Mouse (Mus musculus): ENCODE results near the gene Lmna.

The Lmna gene

GRCm38 (mm10) chr3:88453986-88454385 lies 55.8 kb downstream of the Lmna start:
- intact Hi-C loops (cut with DNase I) = no loop called here

DNA sequence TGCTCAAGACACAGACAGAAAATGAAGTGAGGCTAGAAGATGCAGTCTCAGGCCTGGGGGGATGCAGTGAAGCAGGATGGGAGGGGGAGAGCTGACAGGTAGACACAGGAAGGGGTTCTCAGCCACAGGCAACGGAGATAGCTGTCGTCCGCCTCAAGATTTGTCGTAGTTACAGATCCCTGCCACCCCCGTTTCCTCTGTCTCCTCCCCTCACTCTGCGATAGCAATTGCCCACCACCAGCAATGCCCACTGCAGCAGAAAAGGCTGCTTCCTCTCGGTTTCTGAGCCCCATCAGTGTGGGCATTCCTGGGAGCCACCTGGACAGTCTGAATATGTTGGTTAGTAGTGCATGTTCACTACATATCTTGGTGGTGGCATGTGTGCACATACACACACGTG lies 56.4 kb downstream of the Lmna start:
- intact Hi-C loops (cut with DNase I) = no loop called here

- intact Hi-C loops (cut with DNase I) = no loop called here
Measured at GRCm38 (mm10) chr3:88452716-88453115, 57.0 kb downstream of the Lmna start.

GRCm38 (mm10) chr3:88452246-88452645 lies 57.5 kb downstream of the Lmna start:
- intact Hi-C loops (cut with DNase I) = no loop called here

DNA sequence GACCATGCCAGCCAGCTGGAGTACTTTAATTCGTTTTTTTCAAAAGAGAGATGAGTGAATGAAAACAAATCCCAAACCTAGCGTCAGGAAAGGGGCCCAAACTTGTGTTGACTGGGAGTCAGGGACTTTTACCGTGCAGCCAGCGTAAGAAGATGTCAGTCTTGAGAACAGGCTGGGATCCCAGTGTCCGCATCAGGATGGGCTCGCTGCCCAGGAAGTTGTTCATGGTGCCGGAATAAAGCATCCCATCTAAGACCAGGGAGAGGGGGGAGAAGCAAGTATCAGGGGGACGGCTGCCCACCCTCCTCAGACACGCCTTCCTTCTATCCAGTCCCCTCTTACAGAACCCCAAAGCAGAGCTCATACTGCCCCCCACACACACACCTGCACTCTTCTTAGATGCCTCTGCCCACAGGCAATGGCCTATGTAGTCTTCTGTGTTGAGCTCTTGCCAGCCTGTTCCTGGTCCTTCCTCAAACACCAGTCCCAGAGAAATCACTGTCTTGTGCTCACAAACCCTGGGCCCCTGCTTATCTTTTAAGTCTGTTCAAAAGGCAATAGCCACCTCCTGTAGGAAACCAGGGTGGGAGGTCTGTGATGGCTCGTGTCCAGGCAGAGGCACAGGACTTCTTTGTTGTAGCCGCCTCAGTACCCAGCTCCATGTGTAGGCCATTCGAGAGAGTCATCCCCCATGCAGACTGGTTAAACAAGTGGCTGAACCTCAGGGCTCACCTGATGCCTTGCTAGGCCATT lies 59.2 kb downstream of the Lmna start:
- intact Hi-C loops (cut with DNase I) = no loop called here

GRCm38 (mm10) chr3:88449395-88450023 lies 60.2 kb downstream of the Lmna start:
- intact Hi-C loops (cut with DNase I) = no loop called here

- intact Hi-C loops (cut with DNase I) = no loop called here
Measured at GRCm38 (mm10) chr3:88448443-88448842, 61.3 kb downstream of the Lmna start.

DNA sequence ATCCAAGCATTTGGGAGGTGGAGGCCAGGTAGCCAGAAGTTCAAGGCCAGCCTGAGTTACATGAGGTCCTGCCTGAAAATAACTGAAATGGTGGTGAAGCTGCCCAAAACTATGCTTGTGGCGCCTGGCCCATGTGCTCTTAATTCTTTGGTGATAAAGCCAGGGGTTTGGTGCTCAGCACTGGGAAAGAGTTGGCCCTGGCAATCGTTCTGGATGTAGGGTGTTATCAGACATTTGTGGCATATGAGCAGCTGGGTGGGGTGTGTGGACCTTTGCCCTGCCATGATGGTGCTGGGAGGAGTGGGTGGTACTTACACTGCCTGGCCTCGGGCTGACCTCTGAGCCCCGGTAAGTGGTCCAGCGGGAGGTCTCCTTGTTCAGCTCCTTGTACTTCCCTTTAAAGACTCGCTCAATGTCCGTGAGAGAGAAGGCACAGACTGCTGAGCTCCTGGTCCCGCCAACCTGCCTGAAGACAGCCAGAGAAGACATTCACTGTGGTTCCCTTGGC lies 62.0 kb downstream of the Lmna start:
- intact Hi-C loops (cut with DNase I) = no loop called here

DNA sequence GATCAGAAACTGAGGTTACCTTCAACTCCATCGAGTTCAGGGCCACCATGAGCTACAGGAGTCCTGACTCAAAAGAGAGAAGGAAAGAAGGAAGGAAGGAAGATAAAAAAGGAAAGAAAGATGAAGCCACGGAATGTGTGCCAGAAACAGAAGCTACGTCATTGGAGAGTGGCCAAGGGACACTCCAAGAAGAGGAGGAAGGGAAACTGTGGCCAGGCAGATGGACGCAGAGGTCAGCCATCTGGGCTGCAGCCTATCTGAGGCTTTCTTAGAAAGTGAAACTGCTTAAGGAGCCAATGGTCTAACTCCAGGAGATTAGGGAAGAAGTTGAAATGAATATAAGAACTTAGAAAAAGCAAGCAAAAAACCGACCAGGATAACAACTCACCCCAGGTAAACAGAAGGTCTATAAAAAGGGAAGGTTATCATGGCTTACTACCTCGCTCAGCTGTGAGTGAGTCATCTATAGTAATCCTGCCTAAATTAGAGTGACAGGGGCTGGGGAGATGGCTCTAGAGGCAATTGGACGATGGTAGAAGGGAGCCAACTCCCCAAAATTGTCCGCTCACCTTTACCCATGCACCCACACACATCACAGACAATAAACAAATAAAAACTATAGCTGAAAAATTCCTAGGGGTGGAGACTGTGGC lies 63.2 kb downstream of the Lmna start:
- intact Hi-C loops (cut with DNase I) = no loop called here

- intact Hi-C loops (cut with DNase I) = no loop called here
Measured at GRCm38 (mm10) chr3:88442888-88443287, 66.9 kb downstream of the Lmna start.

GRCm38 (mm10) chr3:88442488-88442887 lies 67.3 kb downstream of the Lmna start:
- intact Hi-C loops (cut with DNase I) = no loop called here

GRCm38 (mm10) chr3:88440500-88441381 lies 69.0 kb downstream of the Lmna start:
- intact Hi-C loops (cut with DNase I) = no loop called here

GRCm38 (mm10) chr3:88439582-88439981 lies 70.2 kb downstream of the Lmna start:
- intact Hi-C loops (cut with DNase I) = no loop called here

DNA sequence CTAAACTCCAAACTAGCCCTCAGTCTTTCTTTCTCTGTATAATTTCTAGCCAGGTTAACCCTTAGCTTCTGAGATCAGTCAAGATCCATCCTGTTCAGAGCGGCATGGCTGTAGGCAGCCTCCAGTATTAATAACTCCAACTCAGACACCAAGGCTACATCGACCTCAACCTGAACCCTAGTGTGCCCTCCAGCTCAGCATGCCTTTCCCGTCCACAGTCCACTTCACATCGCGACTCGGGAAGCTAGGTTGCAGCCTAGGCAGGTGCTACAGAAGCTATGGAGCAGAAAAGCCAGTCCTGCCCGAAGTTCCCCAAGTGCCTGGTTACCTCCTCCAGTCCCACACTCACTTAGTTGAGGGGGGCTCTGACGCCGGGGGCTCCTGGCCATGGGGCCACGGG lies 72.3 kb downstream of the Lmna start:
- intact Hi-C loops (cut with DNase I) = no loop called here

GRCm38 (mm10) chr3:88436395-88437201 lies 73.2 kb downstream of the Lmna start:
- intact Hi-C loops (cut with DNase I) = no loop called here

DNA sequence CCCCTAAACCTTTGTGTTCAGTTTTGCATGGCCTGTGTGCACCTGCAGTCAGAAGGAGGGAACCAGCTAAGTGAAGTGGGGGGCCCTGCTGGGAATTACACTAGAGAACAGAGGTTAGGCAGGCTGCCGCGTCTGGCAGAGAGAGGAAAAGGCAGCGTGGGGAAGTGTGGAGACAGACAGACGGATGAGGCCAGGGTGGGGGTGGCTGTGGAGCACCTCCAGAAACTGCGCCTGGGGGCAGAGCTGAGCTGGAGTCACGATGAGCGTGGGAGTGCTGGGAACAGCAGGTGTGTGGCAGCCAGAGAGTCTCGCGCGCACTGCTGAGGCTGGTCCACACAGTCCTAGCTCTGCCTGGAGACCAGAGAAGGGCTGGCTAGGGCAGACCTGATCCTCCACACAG lies 74.2 kb downstream of the Lmna start:
- intact Hi-C loops (cut with DNase I) = no loop called here
